Mouse (Mus musculus) thymus, adult 2 months (tissue): ENCODE measurements around the gene Ckm.

Source experiments
- CTCF ChIP-seq: fragments of 200-500 bp; IDR thresholded peaks from 2 replicates; pipeline ENCODE4 v1.5.1; 2012; ENCODE audit warnings: mild to moderate bottlenecking, control low read depth, low read length, moderate library complexity, borderline replicate concordance; ENCODE audit not compliant: control insufficient read depth, poor library complexity, insufficient read depth; ENCODE audit errors: extremely low read depth
- POLR2A ChIP-seq: fragments of 200-500 bp; IDR thresholded peaks from 2 replicates; pipeline ENCODE4 v1.6.1; 2012; ENCODE audit warnings: mild to moderate bottlenecking, low read length, control low read depth, moderate library complexity; ENCODE audit not compliant: control insufficient read depth, poor library complexity, insufficient read depth; ENCODE audit errors: extremely low read depth

GRCm38 (mm10) chr7:19375368-19375767 is 29.2 kb upstream of the Ckm start:
- TF ChIP-seq CTCF = no peak
- TF ChIP-seq POLR2A = no peak
